Mouse (Mus musculus): Measurements from ENCODE around the gene Zcchc4. TPM values are rescaled to one million over a fixed set of nuclear protein-coding genes. Genes with fewer than 3 reads are reported as not detected.

Zcchc4 gene
- total RNA-seq (2023): 1 to 10 TPM; 8.6 to 9.9 TPM

GRCm38 (mm10) chr5:52775237-52775636, at the start of gene Zcchc4:
Gene Zcchc4 (plus strand): TSS chr5:52775409.

DNA sequence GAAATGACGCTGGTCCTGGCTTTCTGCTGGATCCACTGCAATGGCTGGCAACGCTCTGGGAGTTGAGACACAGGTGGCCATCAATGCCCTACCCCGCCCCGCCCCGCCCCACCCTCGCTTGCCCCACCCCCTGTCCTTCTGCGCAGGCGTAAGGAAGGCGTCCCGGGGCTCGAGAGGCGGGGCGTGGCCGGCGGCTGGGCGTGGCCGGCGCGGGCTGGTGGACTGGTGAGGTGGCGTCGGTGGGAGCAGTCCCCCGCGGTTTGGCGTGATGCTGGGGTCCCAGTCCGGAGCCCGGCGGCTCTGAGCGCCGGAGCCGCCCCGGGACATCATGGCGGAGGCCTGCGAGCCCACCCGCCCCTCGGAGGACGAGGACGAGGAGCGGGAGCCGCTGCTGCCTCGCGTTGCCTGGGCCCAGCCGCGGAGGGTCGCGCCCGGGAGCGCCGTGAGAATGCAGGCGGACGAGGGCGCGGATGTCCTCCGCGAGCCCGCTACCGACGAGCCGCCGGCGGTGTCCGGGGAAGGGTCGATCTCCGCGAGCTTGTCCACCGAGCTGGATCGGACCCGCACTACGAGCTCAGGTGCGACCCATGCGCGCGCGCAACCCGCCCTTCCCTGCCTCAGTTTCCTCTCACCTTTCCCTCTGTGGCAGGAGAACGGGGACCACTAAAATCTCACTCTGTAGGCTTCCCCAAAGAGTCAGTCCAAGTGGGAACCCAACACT, 33.7 kb upstream of the Zcchc4 start, which contains the start of gene Pi4k2b:
Gene Pi4k2b (plus strand): TSS at position 184 of the 721 bp plus-strand sequence.

DNA sequence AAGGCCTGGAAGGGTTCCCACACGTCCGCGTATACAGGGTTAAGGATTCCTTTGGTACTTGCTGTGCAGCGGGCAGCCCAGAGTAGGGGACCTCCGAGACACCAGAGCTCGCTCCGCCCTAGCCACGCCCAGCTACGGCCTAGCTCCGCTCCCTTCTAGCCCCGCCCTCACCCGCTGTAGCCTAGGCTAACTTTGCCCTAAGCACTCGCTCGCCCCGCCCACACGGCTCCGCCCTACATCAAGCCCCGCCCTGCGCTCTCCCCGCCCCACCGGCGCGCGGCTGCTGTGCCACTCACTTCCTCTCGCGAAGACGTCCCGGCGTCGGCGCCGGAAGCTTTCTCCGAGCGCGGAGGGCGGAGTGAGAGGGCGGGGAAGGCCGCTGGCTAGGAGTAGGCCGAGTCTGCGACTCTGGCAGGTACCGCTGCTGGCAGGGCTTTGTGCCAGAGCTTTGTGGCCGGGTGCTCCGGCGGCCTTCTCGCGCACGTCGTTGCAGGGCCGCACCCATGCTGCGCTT, 58.6 kb downstream of the Zcchc4 start, which contains the start of gene Anapc4:
Gene Anapc4 (plus strand): TSS at position 252 of the 514 bp plus-strand sequence.

Other genes starting within 250 kb of the Zcchc4 start
- not detected for gene Lgi2, start 208.9 kb upstream of the Zcchc4 start, total RNA-seq (2023)
- gene Sepsecs, start 105.7 kb upstream of the Zcchc4 start, total RNA-seq (2023): 10 to 100 TPM; 11.3 to 15.1 TPM
- 10 to 100 TPM; 18.8 to 27.4 TPM for gene Pi4k2b, start 33.8 kb upstream of the Zcchc4 start, total RNA-seq (2023)
- gene Anapc4, start 58.6 kb downstream of the Zcchc4 start, total RNA-seq (2023): 10 to 100 TPM; 36.3 to 36.8 TPM

Measured in monocyte, adult 59 days (primary cell).